Mouse (Mus musculus): ENCODE measurements around the gene Tle4.
A peak's percentile ranks its signal among the peaks of the same experiment; 100 is the strongest.

The Tle4 gene

DNA sequence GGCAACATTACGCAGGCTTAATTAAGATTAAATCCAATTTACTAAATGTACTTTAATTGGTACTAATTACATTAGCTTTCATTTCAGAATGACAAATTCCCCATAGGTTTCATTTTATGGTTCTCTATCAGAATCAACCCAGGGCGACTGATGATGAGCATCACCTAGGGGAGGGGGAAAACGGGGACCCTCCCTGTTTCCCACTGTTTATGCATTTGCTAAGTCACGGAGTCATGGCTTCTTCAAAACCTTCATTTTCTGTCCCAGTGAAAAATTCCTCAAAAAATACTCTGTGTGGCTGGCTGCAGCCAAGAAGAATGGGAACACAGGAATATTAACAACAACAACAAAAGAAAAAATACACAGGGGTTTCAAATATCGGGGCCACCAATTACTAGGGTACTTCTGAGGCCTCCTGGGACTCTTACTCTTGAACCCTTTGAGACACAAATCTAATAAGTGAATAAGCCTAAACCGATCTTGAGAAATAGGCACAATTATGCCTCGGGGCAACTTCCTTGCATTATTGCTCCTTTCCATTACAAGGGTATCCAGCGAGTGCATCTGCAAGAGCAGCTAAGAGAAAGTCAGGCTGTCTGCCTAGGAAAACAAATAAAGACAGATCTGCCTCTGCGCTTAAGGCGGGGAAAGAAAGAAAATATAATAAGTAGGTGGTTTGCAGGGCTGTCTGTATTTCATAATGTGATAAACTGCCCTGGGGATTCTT is 5.9 kb downstream of the Tle4 start:
- DNase-seq (ENCODE audit: inconsistent age in 2 of 2, low spot score in 1 of 2), result no peak

DNA sequence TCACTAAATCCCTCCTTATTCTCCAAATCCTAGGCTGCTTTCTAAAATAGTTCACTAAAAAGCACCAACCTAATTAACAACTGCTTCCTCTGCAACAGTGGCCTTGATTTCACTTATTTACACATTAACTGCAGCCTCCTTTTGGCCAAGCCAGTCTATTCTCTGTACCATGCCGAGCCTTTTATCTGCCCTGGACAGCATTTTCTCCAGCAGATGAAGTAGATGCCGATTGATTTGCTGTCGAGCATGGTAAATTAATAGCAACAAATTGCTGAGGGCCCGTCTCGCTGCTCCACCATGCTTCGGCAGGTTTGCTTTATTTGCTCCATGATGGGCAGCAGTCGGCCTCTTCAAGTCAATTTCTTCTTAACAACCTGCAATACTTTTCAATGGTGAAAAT is 7.7 kb downstream of the Tle4 start:
- no peak for DNase-seq (ENCODE audit: inconsistent age in 2 of 2, low spot score in 1 of 2)

DNA sequence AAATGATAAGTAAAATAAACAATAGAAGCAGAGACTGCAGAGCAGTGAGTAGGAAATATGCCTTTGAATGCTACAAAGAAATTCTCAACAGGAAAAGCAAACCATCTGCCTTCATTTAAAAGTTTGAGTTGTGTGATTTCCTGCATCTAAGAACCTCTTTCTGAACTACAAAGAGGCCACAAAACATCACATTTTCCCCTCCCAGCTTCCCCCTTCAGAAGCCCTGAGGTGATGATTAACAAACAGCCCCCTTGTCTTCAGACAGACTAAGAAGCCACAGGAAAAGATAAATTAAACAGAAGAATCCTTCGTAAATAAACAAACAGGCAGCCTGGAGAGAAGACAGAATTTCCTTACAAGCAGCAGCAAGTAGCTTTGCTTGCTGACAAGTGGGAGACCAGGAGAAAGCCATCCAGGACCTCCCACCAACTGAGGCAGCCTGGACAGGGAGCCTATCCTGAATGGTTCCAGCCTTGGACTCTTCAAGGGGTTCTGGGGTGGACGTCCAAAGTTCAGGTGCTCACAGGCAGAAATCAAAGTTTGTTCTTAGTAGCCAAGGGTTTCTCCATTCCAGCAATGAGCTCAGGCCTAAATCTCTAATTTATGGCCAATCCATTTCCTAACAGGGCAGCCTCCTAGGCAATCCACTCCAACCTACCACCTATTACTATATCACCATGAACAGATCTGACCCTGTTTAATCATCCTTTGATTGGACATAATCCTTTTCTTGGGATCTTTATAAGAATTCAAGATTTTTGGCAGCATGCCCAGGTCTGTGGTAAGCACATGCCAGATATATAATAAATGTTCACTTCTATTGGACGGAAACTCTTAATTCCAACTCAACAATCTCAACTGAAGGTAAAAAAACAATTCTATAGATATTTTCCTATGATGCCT is 9.4 kb downstream of the Tle4 start:
- DNase-seq (ENCODE audit: inconsistent age in 2 of 2, low spot score in 1 of 2), result peak in 1 of 2 experiments; percentile 55

DNA sequence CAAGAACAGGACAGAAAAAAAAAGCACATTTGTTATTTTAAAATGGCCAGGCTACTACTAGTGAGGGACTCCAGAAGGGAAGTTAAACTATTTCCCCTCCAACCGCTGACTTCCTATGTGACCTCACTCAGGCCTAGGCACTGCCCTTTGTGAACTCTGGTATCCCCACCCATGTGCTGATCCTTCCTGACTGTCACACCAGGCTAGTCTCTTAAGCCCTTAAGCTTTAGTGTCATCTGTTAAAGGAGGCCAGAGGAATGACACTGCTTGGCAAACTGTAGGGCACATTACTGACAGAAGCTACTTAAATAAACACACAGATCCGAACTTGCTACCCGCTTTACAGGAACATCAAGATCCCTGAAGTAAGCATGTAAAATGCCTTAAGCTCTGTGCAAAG is 11.7 kb downstream of the Tle4 start:
- DNase-seq (ENCODE audit: inconsistent age in 2 of 2, low spot score in 1 of 2), result peak in 1 of 2 experiments; percentile 46

- no peak for DNase-seq (ENCODE audit: inconsistent age in 2 of 2, low spot score in 1 of 2)
Observed at GRCm38 (mm10) chr19:14585731-14586130, 12.1 kb downstream of the Tle4 start.

DNA sequence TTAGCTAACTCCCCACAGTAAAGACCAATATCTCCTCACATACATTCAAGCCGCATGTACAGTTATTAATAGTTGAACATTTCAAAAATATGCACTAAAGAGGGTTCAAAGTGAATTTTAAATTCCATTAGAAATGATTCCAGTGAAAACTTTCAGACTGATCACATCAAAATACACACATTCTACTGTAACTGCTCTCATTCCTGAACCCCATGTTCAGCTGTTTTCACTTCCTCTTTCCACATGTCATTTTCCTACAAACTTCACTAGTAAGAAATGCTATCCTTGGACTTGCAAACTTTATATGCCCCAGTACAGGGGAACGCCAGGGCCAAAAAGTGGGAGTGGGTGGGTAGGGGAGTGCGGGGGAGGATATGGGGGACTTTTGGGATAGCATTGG is 12.6 kb downstream of the Tle4 start:
- DNase-seq (ENCODE audit: inconsistent age in 2 of 2, low spot score in 1 of 2), result no peak

DNA sequence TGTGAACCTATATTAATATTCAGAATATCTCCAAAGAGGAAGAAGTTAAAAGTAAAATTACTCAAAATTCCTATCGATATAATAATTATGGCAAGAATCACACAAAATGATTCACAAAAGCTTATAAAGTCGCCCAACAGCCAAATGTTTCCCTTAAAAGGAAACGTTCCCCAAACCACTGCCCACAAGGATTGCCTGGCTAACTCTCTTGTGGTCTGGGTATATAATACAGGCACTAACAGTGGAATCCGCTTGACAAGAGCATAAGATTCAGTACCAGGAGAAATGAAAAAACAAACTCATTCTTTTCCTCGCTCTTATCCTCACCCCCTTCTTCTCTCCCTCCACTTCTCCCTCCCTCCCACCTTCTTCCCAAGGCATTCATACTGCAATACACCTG is 19.2 kb downstream of the Tle4 start:
- no peak for DNase-seq (ENCODE audit: inconsistent age in 2 of 2, low spot score in 1 of 2)

GRCm38 (mm10) chr19:14578016-14578415 is 19.8 kb downstream of the Tle4 start:
- DNase-seq (ENCODE audit: inconsistent age in 2 of 2, low spot score in 1 of 2), result no peak

DNA sequence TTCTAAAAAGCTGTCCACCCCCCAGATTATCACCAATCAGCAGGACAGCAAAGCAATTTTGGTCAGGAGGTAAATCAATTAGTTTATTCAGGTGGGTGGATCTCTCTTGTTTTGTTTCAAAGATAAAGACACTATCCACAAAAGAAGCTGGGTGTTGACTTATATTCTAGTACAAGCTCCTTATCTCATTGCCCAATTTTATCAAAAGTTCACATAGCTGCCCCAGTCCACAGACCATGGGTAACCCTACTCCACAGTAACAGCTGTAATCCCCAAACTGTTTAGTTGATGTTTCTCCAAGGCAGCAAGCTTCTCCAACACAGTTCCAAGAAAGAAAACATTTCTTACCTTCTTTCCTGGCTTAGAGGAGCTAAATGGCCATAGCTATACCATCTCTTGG is 21.5 kb downstream of the Tle4 start:
- DNase-seq (ENCODE audit: inconsistent age in 2 of 2, low spot score in 1 of 2), result no peak

DNA sequence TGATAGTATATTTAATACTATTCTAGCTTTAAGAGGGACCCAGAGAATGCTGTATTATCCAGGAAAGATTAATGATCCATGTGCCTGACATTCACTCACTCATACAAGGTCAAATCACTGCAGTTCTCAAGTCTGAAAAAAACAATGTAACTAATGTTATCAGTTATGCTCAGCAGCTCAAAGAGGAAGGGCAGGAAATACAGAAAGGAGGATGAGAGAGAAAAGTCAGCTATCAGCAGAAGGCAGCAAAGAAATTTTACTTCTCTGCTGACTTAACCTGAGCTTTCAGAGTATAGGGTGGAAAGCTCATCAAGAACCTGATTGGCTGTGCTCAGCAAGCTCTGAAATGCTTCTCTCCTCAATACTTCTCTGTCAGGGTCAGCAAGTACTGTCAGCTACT is 29.0 kb downstream of the Tle4 start:
- peak in 1 of 2 experiments; percentile 37 for DNase-seq (ENCODE audit: inconsistent age in 2 of 2, low spot score in 1 of 2)

DNA sequence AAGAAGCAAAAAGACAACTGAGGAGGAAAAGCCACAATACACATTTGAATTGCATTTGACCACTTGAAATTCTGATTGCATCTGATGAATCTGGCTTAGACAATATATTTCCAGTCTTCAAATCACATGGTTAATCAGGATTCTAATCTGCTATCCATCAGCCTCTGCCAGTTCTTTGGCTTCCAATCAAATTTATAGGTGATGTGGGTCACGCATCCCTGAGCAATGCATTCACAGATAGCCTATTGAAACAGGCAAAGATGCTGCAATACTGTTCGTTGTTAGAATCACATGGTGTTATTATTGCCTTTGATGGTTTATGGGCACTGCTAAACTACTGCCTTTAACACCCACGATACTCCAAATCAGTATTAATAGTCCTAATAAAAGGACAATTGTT is 30.8 kb downstream of the Tle4 start:
- no peak for DNase-seq (ENCODE audit: inconsistent age in 2 of 2, low spot score in 1 of 2)

GRCm38 (mm10) chr19:14566564-14567021 is 31.3 kb downstream of the Tle4 start:
- peak in 1 of 2 experiments; percentile 33 for DNase-seq (ENCODE audit: inconsistent age in 2 of 2, low spot score in 1 of 2)

GRCm38 (mm10) chr19:14565424-14566069 is 32.3 kb downstream of the Tle4 start:
- DNase-seq (ENCODE audit: inconsistent age in 2 of 2, low spot score in 1 of 2), result no peak

DNA sequence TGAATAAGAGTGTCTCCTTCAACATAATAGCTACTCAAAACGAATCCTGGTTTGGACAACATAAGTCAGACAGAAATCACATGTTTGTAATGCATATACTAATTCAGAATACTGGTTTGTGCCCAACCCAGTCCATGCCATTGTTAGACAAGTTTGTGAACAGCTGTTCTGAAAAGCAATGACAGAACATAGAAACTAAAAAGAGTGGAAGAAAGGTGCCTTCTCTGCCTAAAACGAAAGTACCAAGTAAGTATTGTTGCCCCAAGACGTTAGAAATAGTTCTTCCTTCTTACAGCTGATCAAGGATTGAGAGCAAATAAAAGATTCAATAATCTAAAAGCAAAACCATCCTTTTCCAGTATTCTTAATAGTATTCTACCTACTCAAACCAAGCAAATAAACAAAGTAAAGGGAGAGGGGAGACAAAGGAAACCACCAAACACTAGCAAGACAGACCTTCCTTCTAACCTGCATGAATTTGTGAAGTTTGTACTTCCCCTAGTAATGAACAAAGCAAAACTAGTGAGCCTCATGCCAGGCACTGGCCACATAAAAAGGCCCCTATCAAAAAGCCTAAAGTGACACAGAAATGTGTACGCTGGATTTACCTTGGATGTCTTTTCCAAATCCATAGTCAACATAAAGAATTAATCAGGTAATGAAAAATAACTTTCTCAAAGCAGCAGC is 34.4 kb downstream of the Tle4 start:
- no peak for DNase-seq (ENCODE audit: inconsistent age in 2 of 2, low spot score in 1 of 2)

DNA sequence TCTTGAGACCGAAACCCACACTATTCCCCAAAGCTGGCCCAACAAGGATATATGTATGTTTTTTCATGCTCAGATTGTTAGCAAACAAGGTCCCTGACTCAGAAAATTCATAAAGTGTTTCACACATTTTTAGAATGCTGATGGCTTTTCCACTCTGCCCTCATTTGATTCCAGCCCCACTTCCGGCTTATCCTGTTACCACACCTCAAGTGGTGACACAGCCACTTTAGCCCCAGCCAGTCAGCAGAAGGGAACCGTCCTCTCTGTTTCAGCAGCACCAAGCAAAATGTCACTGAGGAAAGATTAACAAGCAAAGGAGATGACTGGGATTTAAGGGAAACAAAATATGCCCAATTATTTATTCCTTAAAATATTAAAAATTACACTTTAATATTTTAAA is 50.0 kb downstream of the Tle4 start:
- DNase-seq (ENCODE audit: inconsistent age in 2 of 2, low spot score in 1 of 2), result no peak

DNA sequence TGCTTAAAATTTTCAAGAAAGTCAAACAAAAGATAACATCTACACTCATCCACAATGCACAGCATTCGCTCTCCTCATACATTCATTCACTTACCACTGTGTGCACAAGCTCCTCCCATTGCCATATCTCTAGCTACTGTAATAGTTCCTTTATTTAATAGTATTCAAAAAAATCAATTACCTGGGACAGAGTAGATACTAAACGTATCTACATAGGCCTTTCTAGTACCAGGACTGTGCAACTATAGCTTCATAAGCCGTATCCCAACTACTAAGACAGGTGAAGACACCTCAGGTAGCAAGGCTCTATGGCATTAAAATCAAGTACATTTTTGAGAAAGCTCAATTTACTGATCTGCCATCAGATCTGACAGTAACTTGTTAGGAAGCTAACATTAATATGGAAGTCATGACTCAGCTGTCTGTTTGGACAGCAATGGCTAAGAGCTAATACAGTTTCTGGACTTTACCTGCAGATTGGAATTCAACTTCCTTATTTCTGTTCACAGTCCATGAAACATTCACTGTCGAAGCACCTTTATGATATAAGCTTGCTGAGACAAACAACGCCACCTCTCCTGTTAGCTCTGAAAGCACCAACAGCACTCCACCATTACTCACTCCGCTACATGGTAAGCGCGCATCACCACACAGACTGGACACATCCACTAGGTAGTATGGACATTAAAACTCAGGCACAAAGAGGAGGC is 50.6 kb downstream of the Tle4 start:
- no peak for DNase-seq (ENCODE audit: inconsistent age in 2 of 2, low spot score in 1 of 2)

DNA sequence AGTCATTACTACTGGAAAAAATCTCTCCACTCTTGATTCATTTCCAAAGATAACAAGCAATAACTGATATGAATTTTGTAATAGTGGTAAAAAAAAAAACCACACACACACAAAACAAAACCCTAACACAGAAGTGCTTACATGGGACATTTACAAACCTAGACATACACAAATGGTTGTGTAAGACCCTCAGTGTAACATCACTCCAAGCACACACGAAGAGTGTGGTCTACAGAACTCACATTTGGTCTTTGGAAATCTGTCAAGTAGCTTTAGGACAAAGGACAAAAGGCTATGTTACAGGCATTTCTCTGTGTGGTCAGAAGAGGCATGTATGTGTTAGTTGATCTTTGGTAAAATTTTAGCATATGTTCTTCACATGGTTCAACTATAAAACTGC is 52.4 kb downstream of the Tle4 start:
- no peak for DNase-seq (ENCODE audit: inconsistent age in 2 of 2, low spot score in 1 of 2)

DNA sequence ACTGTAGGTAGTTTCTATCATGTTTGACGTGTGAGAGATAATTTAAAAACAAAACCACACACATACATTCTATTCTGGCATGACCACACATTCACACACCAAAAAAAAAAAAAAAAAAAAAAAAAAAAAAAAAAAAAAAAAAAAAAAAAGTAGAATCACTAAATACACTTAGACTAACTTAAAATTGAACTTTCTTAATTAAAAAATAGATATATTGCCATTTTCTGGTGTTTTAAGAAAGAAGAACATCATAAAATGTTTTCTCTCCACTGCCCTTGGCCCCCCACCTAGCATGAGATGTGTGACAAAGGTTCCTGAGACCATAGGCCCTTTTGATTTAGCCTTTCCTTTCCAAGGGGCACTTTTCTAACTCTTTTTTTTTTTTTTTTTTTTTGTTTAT is 54.5 kb downstream of the Tle4 start:
- no peak for DNase-seq (ENCODE audit: inconsistent age in 2 of 2, low spot score in 1 of 2)

DNA sequence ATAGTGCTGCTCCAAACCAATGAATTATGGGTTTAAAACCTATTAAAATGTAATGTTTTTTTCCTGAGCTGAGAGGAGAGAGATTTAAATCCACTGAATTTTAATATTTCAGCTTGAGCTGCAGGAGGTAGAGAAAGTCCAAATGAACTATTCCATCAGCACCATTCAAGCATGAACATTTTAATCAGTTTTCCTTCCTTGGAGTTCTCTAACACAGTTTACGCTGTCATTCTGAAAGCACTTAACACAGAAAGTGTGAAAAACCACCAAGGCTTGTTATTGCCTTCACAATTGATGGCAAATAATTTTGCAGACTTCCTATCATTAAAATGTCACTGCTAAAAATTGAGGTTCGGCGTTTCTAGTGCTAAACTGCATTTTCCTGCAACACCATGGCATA is 57.2 kb downstream of the Tle4 start:
- no peak for DNase-seq (ENCODE audit: inconsistent age in 2 of 2, low spot score in 1 of 2)

- no peak for DNase-seq (ENCODE audit: inconsistent age in 2 of 2, low spot score in 1 of 2)
Observed at GRCm38 (mm10) chr19:14536676-14537075, 61.2 kb downstream of the Tle4 start.

GRCm38 (mm10) chr19:14534447-14534846 is 63.4 kb downstream of the Tle4 start:
- no peak for DNase-seq (ENCODE audit: inconsistent age in 2 of 2, low spot score in 1 of 2)

Data from adrenal gland, adult (tissue).